Mouse (Mus musculus) kidney, adult 8-10 months (tissue): ENCODE measurements around the gene Paf1.

Experiments
- DNase-seq, 2 experiments: peaks; one replicate each; pipeline ENCODE4 v3.0.0; 2022

Gene Paf1

GRCm38 (mm10) chr7:28436932-28437570 is 44.3 kb downstream of the Paf1 start, which contains the start of gene Gmfg:
Gene Gmfg, plus strand, starts transcription at chr7:28437447.
- DNase-seq = peak; percentile 83 to 86

GRCm38 (mm10) chr7:28437964-28438363 is 45.2 kb downstream of the Paf1 start:
- no peak for DNase-seq

GRCm38 (mm10) chr7:28438771-28439170 is 46.0 kb downstream of the Paf1 start:
- DNase-seq = no peak

- peak; percentile 29 to 33 for DNase-seq
Observed at GRCm38 (mm10) chr7:28440739-28441138, 48.0 kb downstream of the Paf1 start.

- DNase-seq = no peak
Observed at GRCm38 (mm10) chr7:28441776-28442485, 49.2 kb downstream of the Paf1 start.

GRCm38 (mm10) chr7:28442688-28443087 is 49.9 kb downstream of the Paf1 start:
- DNase-seq = no peak

- no peak for DNase-seq
Observed at GRCm38 (mm10) chr7:28444344-28444974, 51.7 kb downstream of the Paf1 start.

GRCm38 (mm10) chr7:28446446-28446845 is 53.7 kb downstream of the Paf1 start:
- DNase-seq = peak; percentile 43 to 83

- peak in 1 of 2 experiments; percentile 35 for DNase-seq
Observed at GRCm38 (mm10) chr7:28447101-28447830, 54.5 kb downstream of the Paf1 start.

GRCm38 (mm10) chr7:28447865-28448820 is 55.4 kb downstream of the Paf1 start:
- no peak for DNase-seq
